Mouse (Mus musculus): ENCODE data around the gene Epm2a.

DNA sequence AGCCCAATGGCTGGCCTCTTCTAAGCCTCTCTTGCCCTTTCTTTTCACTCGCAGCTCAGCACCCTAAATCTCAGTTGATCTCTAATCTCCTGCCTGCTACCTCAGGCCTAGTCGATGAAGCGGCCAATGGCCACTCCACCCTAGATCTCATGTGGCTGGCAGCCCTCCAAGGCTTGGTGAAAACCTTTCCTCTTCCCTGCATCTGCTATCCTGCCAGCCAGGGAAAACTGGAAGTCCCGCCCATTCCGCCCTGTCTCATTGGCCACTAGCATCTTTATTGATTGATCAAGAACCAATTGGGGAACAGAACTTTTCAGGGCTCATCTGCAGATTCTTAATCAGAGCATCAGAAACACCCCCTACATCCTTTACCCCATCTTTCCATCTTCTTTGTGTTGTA, 67.7 kb downstream of the Epm2a start:
- TF ChIP-seq CTCF (IDR thresholded peaks at IDR 0.05) (no peak), EP300 (IDR thresholded peaks at IDR 0.05; ENCODE audit: insufficient read depth, low read depth, low read length) (no peak)
